Mouse (Mus musculus) heart, postnatal 10 days (tissue): ENCODE measurements at regions not wholly inside any gene's neighbourhood (a gene's known extent, or its start where the extent isn't known, plus 50 kb on each side); places are given as distances from the start of the nearest gene placed in this dataset.
A peak's percentile ranks its signal among the peaks of the same experiment; 100 is the strongest.

Experiments
- DNase-seq, 2 experiments: peaks; one replicate each; pipeline ENCODE4 v3.0.0; 2021
- intact Hi-C: fragments of 180-260 bp; cut with DNase I; formaldehyde crosslinking; loops from one replicate; pipeline ENCODE4 v1.15.1; 2025

DNA sequence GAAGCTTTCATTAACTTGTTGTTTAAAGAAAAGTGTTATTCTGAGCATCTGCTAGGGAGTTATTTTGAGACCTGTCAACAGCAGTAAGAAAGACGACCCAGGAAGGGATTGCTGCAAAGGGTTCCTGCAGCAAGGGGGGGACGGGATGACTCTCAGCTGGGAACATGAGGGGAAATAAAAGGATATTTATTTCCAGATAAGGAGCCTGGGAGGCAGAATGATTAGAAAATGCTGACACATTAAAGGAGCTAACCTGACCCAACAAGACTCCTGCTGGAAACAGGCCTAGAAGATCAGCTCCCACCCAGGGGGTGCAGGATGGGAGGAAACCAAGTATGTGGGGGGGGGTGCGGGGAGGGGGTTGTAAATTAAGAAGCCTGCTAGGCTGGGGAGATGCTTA is 240.0 kb downstream of the Cd83 start:
- intact Hi-C loops: no loop called here
- no peak for DNase-seq

DNA sequence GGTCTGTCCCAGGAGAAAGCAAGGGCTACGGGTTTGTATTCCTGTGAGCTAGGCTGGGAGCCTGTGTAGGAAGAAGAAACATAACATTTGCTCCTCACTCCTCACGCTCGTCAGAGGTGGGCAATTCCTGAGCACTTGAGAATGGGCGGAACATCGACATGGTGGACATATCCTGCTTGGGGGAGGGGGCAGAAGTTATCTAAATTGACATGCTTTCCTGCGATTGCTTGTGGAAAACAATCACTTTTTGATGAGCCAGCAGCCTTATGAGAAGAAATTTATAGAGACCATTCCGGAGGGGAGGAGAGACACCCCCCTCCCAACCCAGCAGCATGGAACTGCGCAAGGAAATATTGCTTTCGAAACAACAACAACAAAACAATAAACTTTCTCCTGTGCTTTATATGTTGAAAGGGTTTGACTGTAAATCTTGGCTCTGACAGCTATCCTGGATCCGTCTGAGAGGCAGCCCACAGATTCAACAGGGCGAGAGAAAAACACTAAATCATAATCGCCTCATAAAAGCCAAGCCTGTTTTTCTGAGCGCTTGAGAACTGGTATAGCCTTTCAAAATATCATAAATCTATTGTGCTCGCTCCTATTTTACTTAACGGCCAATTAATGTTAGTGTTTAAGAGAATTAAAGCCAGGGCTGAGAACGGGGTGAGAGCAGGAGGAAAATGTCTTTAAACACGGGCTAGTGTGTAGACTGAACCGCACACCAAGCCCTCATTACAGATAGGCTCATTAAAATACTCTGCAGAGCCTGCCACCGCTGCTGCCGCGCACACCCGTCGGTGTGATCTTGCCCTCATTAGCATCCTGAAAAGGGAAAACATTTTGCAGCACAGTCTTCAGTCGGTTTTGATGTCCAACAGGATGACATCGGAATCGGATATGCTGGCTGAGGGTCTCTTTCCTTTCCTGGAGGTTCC is 242.0 kb downstream of the Cd83 start:
- peak in 1 of 2 experiments; percentile 53 for DNase-seq
- intact Hi-C loops: no loop called here

DNA sequence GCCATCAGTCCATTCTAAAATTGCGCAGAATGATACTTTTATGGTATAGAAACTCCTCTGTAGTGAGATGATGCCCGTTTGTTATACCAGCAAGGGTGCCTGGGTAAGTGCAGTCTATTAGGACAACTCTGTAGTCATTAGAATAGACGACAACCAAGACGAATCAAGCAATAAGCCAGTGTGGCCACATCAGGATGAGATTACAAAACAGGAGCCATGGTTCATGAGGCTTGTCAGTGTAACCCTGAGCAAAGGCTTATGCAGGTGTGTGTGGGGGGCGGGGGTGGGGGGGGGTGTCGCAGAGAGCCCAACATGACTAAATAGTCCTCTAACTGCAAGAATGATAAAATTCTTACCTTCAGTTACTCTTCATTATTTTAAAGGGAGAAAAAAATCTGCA is 243.5 kb downstream of the Cd83 start:
- intact Hi-C loops: no loop called here
- no peak for DNase-seq

DNA sequence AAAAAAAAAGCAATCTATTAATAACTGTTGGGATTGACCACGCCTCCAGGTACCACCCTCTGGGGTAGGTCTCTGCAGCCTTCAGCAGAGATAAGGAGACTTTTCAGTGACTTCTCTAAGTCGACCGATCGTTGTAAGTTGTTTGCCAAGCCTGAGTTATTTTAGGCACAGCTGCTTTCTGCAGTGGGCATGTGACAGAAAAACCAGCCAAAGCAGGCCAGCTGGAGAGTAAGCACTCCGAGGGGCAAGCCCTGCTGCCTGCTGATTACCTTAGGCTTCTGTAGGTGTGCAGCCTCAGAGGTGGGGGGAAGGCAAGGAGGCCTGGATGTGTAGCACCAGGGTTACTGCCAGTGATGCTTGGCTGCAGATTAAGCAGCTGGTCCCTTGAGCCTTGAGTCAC is 246.0 kb downstream of the Cd83 start:
- peak; percentile 64 to 69 for DNase-seq
- intact Hi-C loops: no loop called here

DNA sequence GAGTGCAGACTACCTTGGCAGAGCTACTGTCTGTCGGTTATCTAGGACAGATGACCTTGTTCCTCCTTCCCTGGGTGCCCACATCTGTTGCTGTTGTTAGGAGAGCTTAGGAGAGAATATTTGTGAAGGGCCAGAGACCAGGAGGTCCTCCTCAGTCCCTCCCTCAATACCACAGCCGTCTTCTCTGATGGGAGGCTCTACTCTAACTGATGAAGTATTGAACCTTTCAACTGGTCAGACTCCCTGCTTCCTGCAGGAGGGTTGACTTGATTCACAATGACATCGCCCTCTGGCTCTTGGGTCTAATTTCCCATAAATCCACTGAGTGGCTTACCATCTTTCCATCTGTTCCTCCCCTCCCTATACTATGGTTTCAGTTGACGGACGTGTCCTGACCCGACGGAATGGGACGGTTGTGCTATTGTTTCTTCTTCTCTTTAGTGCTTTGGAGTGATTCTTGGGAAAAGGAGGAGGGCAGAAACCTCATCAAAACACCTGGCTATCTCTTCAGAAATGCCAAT is 253.3 kb downstream of the Cd83 start:
- intact Hi-C loops: no loop called here
- DNase-seq: no peak

DNA sequence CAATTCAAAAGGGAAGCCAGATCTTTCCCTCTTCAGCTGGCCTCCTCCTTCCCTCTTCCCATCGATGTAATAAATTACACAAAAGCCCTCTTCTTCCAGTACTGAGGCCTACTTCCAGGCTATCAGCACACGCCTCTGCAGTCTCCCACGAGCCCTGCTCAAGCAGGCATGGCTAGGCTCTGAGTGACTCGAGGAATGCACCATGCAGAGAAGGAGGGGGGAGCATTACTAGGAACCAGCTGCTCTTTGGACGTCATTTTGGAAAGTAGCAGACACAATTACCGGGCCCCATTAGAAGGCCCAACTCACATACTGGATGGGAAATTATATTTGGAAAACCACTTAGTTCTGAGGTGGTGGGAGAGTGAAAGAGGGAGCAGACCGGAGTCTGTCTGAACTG is 253.7 kb downstream of the Cd83 start:
- no peak for DNase-seq
- intact Hi-C loops: no loop called here

DNA sequence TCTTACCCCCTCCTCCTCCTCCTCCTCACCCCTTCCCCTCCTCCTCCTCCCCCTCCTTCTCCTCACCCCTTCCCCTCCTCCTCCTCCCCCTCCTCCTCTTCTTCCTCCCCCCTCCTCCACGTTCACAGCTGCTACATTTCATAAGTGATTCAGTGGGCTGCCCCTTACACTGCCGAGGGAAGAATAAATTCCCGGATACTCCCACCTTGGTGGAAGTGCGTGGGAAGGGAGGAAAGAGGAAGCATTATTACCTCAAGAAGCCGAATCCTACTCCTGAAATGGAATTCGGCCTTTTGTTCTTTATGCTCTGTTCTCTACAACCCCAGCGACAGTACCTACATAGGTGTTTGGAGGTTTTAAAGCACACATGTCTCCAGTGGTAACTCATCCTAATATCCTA is 256.1 kb downstream of the Cd83 start:
- intact Hi-C loops: loop anchor here (5.0 kb wide), 1 partner anchor 187 kb away; no protein-coding TSS in a partner anchor

DNA sequence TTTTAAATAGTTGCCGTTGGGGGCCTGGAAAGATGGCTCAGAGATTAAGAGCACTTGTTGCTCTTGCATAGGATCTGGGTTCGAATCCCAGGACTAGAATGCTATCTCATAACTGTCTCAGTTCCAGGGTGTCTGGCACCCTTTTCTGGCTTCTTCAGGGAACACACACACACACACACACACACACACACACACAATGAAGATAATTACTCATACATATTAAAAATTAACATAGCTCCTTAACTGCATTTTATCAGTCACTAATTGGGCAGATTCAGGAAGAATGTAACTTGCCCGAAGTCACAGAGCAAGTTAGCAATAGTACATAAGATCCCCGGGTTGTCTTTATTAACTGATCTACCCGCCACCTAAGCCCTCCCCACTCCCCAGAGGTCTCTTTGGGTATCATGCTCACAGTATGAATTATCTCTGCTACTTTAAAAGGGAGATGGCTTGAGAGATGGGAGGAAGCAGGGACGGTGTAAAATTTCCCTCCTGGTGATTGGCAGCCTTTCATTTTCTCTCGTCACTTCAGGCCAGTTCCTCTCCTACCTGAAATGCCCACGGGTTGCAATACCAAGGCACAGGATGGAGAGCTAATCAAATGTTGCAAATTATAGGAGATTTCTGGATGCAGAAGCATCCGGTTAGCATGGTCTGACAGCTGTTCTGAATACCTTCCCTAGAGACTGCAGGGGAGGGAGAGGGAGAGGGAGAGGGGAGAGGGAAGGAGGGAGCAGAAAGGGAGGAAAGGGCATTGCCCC is 258.3 kb downstream of the Cd83 start:
- intact Hi-C loops: loop anchor here (5.0 kb wide), 1 partner anchor 184 kb away; no protein-coding TSS in a partner anchor
- no peak for DNase-seq

More for the DNA sequence above, 256.1 kb downstream of the Cd83 start:
- DNase-seq: no peak

DNA sequence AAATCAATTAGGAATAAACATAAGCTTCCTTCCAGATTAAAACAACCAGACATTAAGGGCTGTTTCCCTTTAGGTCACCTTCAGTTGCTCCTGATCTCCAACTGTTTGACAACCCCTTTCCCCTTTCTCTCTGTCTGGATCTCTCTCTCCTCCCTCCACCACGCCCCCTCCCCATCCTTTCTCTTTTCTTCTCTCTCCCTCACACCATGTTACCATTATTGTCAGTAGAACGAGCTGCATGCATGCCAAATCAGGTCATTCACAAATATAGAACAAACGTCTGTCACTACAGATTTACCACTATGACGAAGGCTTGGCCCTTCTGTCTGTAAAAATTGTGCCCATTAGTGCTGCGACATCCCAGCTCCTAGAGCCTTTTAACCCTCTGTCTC is 258.9 kb downstream of the Cd83 start:
- DNase-seq: no peak
- intact Hi-C loops: loop anchor here (5.0 kb wide), 1 partner anchor 184 kb away; no protein-coding TSS in a partner anchor

DNA sequence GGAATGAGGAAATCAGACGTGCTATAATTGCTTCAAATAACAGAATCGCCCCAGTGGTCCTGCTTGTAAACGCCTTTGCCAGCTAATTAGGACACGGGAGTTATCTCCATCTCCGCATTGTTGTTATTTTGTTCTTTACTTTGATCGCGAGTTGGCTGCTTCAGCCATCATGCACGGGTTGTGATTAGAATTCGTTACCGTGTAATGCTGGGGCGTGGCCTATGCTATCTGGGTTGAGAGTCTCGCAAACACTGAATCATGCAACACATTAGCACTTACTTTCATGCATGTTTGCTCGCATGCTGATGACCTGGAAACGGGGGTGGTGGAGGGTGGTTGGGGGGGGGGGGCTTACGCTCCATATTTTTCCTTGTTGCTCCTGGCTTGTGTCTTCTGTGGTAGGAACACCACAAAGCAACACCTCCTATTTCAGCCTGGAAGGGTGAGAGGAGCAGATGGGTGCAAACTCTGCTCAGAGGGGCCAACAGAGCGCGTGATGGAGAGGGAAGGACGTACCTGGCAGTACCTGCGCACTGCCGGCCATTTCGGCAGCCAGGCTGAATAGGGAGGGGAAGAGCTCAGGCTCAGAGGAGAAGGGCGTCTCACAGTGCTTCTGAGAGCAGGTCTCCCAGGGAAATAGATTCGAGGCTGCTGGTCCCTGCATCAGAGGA is 260.1 kb downstream of the Cd83 start:
- DNase-seq: no peak
- intact Hi-C loops: loop anchor here (5.0 kb wide), 3 partner anchors 137 to 688 kb away; no protein-coding TSS in a partner anchor

DNA sequence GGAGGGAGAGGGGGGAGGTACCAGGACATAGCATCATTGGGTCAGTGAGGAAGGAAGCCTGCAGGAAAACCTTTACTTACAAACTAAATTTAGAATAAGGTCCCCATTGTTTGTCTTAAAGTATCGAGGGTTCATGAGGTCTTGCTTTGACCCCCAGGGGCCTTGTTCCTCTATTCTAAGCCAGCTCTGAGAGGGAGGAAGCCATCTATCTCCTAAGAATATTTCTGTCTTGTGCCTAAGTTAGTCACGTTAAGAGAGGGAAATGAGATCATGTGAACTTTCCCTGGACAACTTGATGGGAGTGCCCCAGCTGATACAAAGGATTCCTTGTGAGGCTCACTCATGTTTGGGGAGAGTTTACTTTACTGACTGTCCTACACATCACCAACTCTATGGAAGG is 261.9 kb downstream of the Cd83 start:
- DNase-seq: peak in 1 of 2 experiments; percentile 49
- intact Hi-C loops: loop anchor here (1.0 to 5.0 kb wide), 4 partner anchors 21 to 686 kb away; no protein-coding TSS in a partner anchor

DNA sequence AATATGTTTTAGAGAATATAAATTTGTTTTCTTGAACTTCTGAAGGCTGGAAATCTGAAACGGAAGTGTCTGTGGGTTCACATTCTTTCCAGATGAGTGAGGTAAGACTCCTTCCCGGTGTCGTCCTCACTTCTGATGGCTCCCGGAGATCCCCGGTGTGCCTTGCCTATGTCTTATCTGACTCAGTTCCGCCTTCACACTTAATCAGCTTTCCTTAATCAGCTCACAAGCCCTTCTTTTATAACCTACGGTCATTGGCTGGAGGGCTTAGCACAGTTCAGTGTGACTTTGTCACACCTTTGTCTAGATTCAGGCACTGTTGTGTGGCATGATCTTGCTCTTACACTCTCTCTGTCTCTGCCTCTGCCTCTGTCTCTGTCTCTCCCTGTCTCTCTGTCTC is 269.6 kb downstream of the Cd83 start:
- intact Hi-C loops: no loop called here
- no peak for DNase-seq

DNA sequence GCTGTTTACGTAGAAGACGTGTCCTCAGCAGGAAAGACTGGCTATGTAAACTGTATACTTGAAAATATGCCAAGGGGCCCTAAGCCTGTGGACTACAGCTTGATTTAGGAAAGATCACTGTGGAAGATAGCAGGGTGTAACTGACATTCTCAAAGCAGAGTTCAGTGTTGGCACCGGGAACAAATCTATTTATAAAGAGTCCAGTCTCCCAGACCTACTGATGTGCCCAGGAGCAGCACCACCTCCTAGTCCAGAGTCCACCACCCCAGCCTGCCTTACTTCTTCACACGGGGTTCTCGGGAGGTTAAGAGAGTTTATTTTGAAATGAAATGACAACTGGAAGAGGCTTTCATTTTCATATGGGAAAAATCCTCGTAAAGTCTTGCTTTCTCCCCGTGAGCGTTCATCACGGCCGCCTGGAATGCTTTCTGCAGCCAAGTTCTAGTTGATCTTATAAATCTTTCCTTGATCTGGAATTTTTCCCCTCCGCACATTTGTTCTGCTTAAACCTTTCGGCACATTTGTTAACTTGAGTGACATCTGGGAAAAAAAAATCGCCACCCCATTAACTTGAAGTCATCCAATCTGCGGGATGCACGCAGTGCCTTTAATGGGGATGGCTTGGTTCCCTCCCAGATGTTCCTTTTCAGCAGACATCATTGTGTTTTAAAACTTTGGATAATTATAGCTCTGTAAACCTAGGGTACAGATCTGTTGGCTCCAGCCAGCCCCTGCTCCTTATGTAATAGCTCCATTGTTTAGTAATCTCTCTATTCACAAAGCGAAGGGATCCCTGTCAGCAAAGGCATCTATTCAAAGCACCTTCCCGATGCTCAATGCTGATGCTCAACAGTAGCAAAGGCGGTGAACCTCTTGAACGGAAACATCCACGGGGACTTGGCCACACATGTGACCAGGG is 271.3 kb downstream of the Cd83 start:
- DNase-seq: peak; percentile 64 to 68
- intact Hi-C loops: no loop called here

DNA sequence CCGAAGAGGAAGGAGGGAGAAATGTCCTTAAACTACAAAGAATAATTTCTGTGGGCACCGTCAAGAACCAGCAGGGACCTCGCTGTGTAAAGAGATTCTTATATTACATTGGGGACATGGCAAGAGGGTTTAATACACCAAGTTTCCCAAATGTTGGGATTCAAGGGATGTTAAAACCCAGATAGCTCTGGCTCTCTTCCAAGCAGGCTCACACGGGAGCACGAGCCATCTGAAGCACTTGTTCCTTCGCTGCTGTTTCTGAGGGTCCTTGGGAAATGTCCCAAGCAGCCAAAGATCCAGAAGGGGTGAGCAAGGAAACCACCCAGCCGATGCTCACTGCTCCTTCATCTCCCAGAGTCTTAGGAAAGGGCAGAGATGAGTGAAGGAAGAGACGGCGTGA is 272.1 kb downstream of the Cd83 start:
- intact Hi-C loops: no loop called here
- no peak for DNase-seq

DNA sequence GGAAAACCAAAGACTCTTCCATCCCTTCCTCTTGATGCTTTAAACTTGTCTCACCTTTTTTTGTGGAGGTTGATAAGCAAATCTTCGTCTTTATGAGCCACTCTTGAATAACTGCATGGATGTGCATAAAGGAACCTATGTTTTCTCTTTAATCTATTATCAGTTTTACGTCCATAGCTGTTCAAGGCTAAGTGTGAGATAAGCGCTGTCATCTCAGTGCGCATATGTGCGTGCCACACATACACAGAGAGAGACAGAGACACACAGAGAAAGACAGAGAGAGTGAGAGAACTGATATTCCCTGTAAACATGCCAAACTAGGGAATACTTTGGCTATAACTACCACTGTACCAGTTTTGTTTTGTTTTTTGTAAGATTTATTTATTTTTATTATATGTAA is 273.0 kb downstream of the Cd83 start:
- intact Hi-C loops: no loop called here

DNA sequence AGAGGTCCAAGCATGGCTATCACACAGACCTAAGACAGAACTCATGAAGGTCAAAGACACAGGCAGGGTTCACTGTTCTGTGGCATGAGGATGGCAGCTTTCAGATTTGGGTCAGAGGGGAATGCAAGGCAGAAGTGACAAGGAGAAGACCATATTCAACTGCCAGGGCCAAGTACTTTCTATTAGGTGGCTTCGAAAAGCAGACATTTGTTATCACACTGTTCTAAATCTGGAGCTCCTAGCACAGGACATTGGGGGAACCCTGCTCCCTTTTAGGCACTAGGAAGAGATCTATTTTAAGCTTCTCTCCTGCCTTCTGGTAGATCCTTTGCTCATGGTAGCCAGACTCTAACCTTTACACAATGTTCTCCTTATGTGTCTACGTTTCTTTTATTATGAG is 273.7 kb downstream of the Cd83 start:
- no peak for DNase-seq
- intact Hi-C loops: no loop called here

More for the DNA sequence above, 273.0 kb downstream of the Cd83 start:
- no peak for DNase-seq

DNA sequence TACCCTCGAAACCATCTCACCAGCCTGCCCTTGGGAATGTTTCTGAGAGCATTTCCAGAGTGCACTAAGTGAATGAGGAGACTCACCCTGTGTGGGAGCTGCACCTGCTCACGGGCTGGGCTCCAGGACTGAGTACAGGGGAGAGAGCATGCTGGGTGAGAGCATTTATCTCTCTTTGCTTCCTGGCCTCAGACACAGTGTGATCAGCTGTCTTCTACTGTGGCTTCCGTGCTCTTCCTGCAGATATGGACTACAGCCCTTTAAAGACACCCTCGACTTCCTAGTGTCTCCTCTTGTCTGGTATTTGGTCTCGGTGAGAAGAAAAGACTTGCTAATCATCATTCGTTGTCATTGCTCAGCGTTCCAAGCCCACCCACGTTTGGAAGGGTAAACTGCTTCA is 274.9 kb downstream of the Cd83 start:
- no peak for DNase-seq
- intact Hi-C loops: no loop called here

DNA sequence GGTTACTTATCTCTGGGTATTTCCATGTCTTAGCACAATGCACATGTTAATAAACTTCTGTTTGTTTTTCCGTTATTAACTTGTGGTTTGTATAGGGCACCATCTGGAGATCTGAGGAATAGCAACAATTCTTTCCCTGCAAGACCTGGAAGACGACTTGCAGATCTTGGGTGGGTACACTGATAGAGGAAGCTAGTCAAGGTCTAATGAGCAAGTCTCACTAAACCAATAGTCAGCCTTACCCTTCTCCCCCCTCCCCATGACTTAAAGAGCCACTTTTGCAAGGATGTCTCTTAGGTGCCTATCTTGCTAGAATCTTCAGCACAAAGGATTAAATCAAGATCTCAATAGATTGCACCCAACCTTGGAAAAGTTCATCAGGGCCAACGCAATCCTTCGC is 276.7 kb downstream of the Cd83 start:
- no peak for DNase-seq
- intact Hi-C loops: loop anchor here (5.0 kb wide), 1 partner anchor 194 kb away; no protein-coding TSS in a partner anchor

DNA sequence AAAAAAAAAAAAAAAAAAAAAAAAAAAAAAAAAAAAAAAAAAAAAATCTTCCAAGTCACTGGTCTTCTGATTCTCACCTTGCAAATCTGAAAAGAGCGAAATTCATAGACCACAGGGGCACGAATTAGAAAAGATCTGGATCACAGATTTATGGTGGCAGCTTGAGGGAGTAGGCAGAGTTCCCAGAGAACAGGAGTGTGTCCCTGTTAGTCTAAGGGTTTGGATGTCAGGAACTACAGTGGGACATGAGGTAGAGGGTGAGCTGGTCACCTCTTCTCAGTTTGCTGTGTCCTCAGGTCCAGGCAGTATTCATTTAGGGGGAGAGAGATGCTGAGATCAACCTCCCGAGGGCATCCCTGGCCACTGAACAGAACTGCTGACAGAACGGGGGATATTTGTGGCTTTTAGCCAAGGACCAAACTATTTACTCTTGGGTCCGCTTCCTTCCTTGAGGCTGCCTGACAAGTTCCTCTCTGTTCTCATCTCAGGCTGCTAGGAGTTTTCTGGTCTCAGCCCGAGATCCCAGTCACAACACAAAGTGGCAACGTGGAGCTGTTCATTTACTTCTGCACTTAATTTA is 277.2 kb downstream of the Cd83 start:
- DNase-seq: no peak
- intact Hi-C loops: loop anchor here (5.0 kb wide), 1 partner anchor 195 kb away; no protein-coding TSS in a partner anchor
